Mouse (Mus musculus) right cerebral cortex, adult 2 months (tissue): ENCODE results near the gene Myt1l.

ENCODE experiments used
- DNase-seq, 2 experiments: peaks; one replicate each; pipeline ENCODE4 v3.0.0; 2021 to 2022; ENCODE audit warnings: low spot score in 2 of 2

Gene Myt1l

GRCm38 (mm10) chr12:29897533-29898085, 369.4 kb downstream of the Myt1l start:
- DNase-seq: no peak

DNA sequence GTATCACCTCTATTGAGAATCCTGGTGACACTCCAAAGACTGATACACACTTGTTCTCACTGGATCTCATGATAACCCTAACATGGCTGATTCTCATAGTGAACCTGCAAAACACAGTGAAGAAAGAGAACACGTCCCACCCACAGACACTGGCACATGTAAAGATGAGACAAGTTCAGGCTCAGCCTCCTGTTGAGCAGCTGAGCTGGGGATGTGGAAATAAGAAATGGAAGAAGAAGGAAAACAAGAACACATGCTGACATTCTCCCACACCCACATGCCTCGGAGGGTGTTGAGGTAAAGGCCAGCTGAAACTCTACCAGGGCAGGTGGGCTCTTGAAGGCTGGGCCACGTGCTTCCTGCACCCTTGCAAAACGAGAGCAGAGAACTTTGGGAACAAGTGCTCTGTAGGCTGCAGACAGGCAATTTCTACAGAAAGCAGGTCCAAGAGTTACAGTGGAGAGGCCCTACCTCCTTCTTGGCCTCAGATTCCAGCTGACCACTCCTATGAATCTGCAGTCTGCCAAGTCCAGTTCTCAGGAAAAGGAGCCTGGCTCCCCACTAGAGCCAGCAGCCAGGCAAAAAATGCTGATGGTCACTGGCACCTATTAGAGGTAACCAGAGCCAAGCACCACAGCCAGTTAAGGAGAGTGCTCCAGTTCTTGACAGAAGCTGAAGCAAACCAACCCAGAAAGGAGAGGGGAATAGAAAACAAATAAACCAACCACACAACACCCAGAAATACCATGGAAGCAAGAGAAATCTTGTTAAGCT, 376.1 kb downstream of the Myt1l start:
- DNase-seq: peak in 1 of 2 experiments; percentile 39

DNA sequence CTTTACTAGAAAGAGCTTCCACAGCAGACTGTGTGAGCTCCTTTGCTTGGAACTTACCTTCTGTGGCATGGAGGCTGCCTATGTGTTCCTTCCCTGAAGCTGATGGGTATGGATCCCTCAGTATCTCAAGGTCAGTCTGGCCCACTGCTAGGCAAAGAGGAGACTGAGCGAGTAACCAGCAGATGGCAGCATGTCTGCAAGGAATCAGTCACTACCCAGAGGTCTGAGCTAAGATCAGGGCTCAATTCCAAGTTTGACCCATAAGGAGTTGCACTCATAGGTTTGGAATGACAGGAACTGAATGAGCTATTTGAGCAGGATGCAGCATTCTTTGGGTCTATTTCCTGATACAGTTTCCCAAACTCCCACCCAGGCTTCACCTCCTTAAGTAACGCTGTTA, 378.9 kb downstream of the Myt1l start:
- peak; percentile 44 to 62 for DNase-seq

DNA sequence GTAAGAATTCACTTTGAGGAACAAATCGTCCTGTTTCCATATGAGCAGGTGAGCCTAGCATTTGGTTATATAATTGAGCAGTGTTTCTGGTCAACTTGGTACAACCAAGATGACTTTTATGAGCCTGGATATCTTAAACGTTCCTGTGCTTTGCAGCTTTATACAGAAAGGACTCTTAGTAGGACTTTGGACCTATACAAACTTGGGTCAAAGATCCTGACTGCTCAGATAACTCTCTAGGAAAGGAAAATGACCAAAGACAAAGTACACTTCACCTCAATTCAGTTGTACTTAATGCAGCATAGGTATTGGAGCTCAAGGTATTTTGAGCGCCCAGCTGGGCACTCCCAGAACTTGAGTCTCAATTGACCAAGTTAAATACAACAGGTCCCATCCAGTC, 388.0 kb downstream of the Myt1l start:
- no peak for DNase-seq

DNA sequence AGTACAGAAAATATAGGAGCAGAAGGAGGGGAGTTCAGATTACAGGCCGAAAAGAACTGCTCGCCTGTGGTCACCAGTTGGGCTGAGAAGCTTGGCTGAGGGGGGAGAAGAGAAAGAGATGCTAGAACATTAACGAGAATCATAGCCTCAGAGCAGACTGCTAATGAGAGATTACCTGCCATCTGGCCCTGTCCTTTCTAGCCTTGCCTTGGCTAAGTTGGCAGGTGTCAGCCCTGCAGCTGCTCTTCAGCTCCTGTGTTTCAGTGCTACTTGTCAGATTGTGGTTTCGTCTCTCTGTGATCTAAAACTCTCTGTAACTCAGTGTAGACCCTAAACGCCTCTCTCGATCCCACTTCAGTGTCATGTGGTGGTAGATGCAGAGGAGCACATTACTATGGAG, 388.6 kb downstream of the Myt1l start:
- no peak for DNase-seq

- DNase-seq: no peak
Observed at GRCm38 (mm10) chr12:29920298-29920697, 392.1 kb downstream of the Myt1l start.

GRCm38 (mm10) chr12:29921481-29921880, 393.3 kb downstream of the Myt1l start:
- DNase-seq: no peak

GRCm38 (mm10) chr12:29926896-29927295, 398.7 kb downstream of the Myt1l start:
- DNase-seq: peak; percentile 67 to 70

GRCm38 (mm10) chr12:29930591-29930990, 402.4 kb downstream of the Myt1l start:
- DNase-seq: no peak

- peak; percentile 40 to 54 for DNase-seq
Observed at GRCm38 (mm10) chr12:29932951-29933350, 404.8 kb downstream of the Myt1l start.

- DNase-seq: no peak
Observed at GRCm38 (mm10) chr12:29933501-29933900, 405.3 kb downstream of the Myt1l start.

DNA sequence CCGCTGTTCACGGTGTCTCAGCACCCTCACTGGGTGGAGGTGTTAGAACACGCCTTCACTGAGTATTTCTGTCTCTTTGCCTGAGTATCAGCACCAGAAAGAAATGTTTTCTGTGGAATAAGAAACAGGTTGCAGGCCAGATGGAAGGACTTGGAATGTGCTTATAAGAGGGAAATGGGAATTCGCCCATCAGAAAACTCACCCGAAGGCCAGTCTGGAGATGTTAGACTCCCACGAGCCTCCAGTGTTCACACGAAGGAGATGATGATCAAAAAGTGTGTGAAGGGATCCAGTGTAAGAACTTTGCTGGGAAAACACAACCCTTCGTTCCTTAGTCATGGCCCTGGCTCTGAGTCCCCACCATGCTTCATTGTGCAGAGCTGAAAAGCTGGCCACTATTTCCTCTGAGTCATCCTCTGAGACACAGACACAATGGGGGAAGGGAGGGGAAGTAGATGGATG, 406.0 kb downstream of the Myt1l start:
- peak; percentile 71 to 75 for DNase-seq

GRCm38 (mm10) chr12:29937308-29937707, 409.1 kb downstream of the Myt1l start, which contains the start of gene Pxdn:
Gene Pxdn, plus strand, starts transcription at chr12:29937608.
- DNase-seq: no peak

- DNase-seq: peak; percentile 60 to 71
Observed at GRCm38 (mm10) chr12:29937851-29938375, 409.7 kb downstream of the Myt1l start.

DNA sequence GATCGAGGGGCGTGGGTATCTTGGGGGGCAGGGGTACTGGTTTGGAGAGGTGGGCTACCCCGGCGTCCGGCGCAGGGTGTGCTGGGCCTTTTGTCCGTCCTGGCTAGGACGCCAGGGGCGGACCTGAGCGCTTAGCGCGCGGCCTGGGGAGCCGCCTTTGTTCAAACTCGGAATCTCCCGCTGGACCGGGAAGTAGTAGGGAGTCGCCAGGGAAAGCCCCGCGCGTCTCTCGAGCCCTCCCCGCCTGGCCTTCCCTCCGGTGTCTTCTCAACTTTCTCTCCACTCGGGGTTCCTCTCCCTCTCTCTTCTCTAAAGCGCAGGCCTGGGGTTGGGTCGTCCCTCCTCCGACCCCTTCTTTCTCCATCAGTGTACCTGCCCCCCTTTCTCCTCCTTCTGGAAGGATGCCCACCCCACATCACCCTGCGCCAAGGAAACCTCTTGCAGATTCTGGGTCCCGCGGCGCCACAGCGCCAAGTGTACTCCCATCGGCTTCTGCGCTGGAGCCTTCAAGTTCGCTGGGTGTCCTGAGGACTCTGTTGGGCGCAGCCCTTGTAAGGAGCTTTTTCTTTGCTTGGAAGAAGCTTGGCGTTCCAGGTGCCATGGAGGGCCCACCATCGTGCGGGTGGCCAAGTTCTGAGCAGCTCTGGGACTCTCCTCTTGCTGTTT, 410.3 kb downstream of the Myt1l start:
- DNase-seq: peak; percentile 49 to 68

DNA sequence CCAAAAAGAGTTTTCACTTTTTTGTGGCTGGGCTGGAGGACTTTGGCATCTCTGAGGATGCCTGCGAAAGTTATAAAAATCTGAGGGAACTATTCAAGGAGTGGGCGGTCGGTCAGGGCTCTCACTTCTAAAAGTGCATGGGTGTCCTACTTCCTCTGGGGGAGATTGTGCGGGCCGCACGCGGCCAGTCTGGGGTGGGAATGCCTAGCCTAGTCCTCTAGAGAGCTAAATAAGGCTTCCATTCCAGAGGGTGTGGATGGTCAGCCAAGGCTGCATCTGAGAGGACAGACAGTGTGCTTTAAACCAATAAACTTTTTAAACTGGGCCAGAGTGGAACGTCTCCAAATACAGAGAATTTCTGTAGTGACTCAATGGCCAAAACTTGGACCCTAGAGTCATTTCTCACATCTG, 411.1 kb downstream of the Myt1l start:
- no peak for DNase-seq

- DNase-seq: no peak
Observed at GRCm38 (mm10) chr12:29942435-29942834, 414.3 kb downstream of the Myt1l start.

DNA sequence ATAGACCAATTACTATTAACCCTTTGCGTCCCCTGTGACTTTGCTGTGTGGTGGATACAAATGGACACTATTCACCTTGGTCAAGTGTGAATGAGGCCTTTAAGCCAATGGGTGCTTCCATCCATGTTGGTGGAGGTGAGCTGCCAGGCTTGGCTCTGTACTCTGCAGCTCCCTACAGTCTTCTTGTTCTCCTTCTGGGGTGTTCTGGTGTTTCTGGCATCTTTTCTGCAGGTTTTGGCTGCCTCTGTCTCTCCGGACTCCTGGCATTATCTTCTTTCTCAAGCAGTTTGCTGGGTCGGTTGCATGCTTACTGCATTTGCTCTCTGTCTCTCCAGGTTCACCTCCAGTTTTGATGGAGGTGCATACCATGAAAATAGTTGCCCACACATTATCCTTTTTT, 416.5 kb downstream of the Myt1l start:
- no peak for DNase-seq

- DNase-seq: no peak
Observed at GRCm38 (mm10) chr12:29945182-29945743, 417.1 kb downstream of the Myt1l start.

GRCm38 (mm10) chr12:29951043-29951442, 422.9 kb downstream of the Myt1l start:
- no peak for DNase-seq

- DNase-seq: no peak
Observed at GRCm38 (mm10) chr12:29951485-29951884, 423.3 kb downstream of the Myt1l start.

DNA sequence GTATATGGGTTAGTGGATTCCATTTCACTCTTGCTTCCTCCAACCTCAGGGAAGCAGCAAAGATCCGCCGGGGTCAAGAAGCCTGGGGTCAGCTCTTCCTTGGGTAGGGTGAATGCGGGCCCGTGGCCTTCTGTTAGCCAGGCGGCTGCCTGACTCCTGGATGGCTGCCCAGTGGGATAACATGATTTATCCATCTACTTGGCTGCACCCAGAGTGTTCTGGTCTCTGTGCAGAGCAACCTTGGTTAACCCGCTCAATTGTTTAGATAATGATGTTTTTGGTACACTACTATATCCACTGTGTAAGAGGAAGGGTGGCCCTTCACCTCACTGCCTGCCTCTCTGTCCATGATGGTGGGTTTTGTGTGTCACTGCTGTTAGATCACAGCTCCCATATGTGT, 423.9 kb downstream of the Myt1l start:
- no peak for DNase-seq
